Mouse (Mus musculus): ENCODE results near the gene Lpp.

Gene Lpp

DNA sequence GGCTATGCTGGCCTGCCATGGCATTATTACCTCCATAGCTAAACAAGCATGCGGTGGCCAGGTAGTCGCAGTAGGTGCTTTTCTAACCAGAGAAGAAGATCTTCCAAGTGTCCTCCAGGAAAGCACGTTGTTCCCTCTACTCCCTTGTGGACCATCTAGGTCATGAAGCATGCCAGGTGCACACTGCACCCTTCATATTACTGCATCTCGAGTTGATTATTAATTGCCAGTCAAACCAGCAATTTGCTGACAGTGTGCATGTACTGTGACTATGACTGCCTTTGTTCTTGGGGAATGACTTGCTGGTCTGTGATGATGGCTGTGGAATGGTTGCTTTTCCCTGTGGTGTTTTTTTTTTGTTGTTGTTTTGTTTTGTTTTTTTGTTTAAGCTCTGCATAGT, 45.1 kb downstream of the Lpp start:
- DNase-seq (ENCODE audit: low read depth) = no peak

DNA sequence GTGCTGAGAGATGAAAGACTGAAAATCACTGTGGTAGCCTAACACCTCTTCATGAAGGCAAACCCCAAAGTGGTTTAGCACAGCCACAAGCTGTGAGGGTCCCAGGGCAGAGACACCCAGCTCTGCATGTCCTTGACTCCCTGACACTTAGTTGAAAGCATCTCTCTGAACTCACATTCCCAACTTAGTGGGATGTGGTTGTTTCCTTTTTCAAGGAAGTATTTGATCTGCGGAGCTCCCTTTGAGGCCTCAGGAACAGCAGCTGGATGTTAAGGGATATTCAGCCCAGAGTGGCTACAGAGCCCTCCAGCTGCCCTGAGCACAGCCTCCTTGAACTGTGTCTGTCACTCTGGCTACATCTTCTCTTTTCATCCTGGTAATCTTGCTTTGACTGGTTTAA, 48.0 kb downstream of the Lpp start:
- DNase-seq (ENCODE audit: low read depth) = no peak

DNA sequence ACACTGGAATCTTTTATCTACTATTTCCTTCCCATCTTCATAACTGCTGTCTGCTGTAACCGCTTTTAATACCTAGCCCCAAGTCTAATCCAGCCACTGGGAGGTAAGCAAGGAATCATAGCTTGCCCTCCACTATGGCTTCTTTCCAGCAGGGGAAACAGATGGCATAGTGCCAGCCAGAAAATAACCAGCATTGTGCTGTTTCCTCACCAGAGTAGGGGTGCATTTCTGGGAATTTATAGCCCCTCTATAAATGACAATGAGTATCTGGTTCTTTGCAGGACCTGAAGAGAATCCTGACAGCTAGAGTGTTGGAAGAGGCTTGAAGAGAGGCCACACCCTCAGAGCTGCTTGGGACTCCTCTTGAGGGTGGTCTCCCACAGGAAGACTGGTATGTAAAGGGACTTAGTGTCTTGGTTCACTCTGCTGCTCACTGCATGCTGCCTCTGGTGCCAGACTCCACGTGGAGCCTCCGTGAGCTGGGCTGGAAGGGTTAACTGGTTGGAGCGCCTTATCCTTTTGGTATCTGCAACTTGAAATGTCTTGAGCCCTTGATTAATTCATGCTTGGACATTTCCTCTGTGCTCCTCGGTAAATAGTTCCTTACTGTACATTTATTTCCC, 49.3 kb downstream of the Lpp start:
- no peak for DNase-seq (ENCODE audit: low read depth)

DNA sequence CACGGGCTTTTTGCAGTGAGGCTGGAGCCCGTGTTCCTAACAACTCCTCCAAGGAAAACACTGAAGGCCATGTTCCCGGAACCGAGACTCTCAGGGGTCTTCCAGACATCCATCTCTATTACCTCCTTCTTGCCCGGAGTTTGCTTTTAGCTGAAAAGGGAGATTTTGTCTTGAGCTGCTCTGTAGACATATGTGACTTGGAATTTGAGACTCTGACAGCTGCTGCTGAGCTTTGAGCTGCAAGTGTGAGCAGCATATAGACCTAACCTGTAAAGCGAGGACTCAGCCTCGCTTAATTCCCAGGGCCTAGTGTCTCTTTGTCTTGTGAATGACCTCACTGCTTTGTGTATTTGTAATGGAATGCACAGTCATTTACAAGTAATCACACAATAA, 49.8 kb downstream of the Lpp start:
- no peak for DNase-seq (ENCODE audit: low read depth)

DNA sequence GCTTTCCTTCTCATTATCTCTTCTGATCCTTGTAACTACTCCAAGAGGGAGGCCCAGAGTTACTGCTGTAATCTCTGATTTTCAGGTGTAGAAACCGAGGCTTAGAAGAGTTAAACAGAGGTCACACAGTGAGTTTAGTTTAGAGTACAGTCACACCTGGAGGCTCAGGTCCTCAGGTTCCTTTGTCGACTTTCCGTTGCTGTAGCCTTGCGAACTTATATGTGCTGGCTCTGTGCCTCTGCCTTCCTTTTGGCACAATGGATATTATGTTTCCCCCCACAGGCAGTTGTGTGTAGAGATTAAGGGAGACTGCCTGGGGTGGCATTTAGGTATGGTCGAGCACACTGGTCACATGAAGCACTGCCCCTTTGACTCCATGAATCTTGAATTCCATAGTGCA, 50.2 kb downstream of the Lpp start:
- DNase-seq (ENCODE audit: low read depth) = no peak

DNA sequence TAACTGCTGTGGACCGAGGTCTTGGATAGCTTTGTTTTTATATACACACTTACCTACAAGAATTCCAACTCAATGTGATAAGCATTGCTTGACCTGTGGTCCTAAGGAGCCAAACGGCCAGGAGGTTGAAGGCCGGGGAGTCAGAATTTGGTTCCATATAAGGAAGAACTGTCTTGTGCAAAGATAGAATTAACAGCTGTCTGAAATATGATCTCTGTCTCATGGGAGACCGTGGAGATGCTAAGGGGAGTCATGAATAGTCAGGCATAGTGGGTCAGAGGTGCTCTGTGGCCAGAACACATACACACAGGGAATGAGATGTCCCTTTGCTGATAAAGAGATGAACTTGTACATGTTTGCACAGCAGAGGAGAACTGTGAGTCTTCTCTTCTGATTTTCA, 51.5 kb downstream of the Lpp start:
- DNase-seq (ENCODE audit: low read depth) = no peak

DNA sequence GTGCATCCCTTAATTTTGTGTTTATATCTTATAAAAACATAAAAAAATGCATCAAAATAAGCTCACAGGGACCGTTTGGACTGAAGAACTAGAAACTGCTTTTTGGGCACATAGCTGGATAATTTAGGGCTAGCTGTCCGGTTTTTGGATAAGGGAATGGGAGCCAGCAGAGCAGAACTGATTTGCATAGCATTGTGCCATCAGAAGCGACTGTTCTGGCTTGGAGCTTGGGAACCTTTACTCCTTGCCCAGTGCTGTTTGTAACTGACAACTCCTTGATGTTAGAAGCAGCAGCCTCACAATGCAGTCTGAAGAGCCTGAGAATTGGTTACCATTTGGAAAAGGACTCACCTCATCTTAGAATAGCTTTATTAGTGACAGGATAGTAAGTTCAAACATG, 52.2 kb downstream of the Lpp start:
- no peak for DNase-seq (ENCODE audit: low read depth)

DNA sequence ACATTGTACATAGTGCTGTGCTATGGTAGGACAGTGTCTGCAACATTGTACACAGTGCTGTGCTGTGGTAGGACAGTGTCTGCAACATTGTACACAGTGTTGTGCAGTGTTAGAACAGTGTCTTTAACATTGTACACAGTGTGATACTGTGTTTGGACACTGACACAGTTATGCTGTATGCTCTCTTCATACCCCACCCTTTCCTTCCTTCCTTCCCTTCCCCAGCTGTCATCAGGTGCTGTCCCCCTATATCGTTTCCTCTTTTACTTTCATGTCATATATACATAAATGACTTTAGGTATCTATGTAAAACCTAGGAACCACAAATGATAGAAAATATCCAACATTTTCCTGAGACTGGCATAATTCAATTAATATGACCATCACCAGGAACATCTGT, 53.1 kb downstream of the Lpp start:
- DNase-seq (ENCODE audit: low read depth) = no peak

DNA sequence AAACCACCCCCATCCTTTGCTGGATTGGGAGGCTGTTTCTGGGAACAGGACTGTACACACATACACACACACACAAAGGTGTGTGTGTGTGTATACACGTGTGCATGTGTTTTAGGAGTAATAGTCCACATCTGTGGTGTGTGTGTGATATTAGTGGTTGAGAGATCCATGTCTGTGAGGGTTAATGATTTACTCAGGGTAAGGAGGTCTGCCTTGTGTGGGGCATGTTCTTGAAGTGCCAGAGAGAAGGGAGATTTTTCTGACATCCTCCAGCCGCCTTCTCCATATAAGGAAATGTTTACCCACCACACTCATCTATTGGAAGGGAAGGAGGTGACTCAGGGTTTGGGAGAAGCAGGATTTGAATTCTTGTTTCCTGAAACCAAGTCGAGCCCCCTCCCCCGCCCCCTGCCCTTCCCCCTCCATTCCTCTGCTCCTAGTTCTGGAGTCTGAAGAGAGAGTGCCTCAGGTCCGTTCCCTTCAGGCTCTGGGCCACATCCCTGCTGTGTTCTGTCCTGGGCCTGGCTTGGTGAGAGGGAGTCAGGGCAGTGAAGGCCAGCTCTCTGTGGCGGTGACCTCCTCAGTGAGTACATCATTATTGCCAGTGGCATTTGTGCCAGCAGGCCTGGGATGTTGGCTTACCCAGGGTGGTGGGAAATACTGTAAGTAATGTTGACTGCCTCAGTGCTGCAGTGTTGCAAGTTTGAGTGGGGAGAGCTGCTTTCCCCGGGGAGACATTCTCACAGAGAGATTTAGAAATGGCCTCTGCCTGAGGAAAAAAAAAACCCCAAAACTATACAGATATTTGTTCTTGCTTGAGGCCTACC, 54.6 kb downstream of the Lpp start:
- DNase-seq (ENCODE audit: low read depth) = peak; percentile 25

DNA sequence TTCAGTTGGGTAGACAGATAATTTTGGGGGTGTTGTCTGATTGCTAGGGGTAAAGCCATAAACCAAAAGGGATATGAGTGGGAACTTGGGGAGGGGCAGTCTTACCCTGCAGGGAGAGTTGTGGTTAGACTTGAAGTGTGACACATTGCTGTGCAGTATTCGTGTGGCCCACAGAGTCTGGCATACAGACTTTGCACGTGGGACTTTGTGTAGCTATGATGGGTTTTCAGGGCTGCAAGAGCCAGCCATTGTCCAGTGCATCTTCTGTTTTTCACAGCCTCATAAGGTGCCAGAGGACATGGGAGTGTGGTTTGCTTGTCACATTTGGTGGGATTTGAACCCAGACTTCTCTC, 55.2 kb downstream of the Lpp start:
- DNase-seq (ENCODE audit: low read depth) = peak; percentile 25

DNA sequence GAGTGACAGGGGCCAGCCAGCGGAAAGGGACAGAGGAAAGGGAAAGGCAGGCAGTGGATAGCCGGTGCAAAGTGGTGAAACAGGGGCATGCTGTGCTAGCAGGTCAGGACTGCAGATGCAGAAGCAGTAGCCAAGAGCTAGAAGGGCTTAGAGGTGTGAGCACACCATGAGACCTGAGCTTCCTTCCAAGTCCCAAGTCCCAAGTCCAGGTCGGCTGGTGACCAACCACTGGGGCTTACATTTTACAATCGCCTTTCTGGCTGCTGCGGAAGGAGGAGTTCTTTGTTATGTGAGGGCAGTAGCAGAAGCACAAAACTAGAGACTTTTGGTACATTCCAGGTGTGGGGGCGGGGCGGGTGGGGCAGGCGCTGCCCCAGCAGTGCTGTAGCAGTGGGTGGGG, 56.5 kb downstream of the Lpp start:
- no peak for DNase-seq (ENCODE audit: low read depth)

DNA sequence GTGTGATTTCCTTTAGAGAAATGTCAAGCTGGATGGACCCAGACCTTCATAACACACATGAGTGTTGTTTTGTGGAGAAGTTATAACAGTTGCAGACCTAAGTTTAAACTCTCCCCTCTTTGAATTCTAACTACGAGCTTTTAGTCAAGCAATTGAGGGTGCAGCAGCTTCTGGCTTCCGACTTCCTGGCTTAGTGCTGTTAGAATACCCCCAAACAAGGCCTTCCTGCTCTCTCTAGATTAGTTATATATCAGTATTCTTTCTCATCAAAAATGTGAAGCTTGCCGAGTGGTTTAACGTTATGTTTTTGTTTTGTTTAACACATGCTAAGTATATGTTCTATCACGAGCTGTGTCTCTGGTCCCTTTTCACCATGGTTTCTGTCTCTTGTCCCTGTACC, 56.9 kb downstream of the Lpp start:
- DNase-seq (ENCODE audit: low read depth) = no peak

DNA sequence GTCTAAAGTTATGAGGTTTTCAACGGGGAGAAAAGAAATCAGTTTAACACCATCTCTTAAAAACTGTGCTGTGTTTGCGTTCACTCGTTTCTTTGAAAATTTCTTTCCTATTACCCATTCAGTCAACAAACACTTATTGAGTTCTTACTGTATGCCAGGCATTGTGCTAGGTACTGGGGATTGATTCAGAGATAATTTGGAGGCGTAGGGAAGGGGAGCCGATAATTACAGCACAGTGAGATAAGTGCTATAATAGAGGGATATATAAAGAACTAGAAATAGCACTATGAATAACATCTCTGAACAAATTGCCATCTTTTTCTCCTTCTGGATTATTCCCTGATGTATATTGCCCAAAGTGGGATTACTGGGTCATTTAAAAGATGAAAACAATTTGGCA, 57.8 kb downstream of the Lpp start:
- no peak for DNase-seq (ENCODE audit: low read depth)

DNA sequence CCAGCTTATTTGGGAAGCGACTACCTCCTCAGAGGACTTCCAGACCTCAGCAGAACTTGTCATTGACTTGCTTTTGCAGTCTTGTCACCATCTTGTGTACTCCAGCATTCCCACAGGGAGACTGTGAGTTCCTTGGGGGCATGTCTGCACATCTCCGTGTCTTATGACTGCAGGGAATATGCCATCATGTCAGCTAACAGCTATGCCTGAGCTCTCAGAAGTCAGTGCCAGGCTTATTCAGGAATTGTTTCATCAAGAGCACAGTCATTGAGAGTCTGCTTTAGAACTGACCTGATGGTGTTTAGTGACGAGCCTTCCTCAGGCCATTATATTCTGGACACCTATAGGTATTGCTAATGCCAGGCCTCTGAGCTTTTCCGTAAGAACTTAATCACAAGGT, 60.2 kb downstream of the Lpp start:
- no peak for DNase-seq (ENCODE audit: low read depth)

DNA sequence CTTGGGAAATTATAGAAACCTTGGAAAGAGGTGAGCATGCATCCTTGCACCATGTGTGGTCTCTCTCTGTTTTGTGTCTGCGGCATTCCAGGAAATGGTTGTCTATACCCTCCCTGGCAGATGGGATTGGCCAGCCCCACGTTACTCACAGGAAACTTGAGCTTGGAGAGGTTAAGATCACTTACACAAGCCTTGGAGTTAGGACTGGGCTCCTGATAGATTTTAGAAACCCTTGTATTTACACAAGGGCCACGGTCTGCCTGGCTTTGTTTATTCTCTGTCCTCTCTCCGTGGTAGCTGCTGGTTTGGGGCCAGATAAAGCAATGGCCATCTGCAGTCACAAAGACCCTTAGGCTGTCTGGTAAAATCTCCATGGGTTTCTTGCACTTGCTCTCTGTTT, 61.2 kb downstream of the Lpp start:
- no peak for DNase-seq (ENCODE audit: low read depth)

DNA sequence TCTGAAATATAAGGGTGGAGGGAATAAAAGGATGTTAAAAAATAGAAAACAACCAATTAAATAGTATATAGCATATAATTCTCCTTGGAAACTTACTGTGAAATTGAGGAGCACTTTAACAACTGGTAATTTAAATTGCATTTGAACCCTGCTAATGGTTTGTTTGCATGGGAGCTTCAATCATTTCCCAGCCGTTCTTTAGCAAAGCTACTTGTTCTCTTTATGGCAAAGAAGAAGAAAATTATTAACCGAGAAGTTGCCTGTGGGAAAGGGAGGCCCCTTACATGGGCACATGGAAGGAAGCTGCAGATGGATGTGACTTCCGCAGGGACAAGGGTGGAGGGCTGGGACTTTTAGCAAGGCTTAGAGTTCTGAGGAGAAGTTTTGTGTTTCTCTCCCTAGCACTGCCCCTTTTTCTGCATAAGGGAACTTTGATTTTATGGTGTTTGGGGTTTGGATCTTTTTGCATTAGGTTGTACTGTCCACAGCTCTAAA, 62.1 kb downstream of the Lpp start:
- no peak for DNase-seq (ENCODE audit: low read depth)

DNA sequence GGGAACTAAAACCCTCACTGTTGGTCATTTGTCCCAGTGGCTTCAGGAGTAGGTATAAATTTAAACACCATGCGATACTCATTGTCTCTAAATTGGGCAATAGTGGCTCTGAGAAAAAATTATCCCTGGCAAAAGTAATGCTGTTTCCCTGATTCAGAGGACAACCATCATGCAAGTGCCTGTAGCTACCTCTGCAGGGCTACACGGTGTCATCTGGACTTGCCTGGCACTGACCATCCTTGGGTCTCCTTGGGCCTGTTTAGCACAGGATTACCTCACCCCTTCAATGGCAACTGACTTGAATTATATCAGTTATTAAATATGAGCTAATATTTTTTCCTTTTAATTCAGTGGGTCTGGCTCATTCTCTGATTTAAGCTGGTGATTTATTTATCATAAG, 70.5 kb downstream of the Lpp start:
- DNase-seq (ENCODE audit: low read depth) = no peak

DNA sequence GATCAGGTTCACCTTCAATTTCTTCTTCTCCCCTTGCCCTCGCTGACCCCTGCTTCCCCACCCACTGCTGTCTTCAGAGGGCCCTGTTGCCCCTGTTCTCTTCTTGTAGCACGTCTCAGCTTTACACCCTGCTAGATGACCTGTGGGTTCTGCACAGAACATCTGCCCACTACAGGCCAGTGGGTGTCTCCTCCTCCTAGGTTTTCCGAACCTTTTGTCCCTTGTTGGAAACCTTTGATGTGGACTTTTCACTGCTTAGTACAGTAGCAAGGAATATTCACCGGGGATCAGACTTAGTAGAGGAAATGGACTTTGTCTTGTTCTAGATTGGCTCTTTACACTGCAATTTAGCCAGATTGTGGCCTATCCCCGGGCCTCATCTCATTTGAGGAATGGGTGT, 71.1 kb downstream of the Lpp start:
- DNase-seq (ENCODE audit: low read depth) = no peak

DNA sequence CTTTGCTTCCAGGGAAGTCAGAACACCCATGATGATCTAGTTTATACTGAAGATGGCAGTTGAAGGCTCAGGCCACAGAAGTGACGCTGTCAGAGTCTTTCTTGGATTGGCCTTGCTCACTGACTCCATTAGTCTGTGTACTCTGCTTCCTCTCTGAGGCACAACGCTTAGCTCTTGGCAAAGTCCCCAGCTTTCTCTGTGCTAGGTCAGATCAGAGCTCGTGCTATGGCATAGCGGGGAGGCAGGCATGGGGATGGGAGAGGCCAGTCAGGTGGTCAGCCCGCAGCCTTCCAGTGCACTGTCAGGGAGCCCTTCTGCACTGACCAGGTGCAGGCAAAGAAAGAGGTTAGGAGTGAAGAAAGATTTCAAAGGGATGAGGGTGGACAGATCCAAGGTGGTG, 72.3 kb downstream of the Lpp start:
- no peak for DNase-seq (ENCODE audit: low read depth)

DNA sequence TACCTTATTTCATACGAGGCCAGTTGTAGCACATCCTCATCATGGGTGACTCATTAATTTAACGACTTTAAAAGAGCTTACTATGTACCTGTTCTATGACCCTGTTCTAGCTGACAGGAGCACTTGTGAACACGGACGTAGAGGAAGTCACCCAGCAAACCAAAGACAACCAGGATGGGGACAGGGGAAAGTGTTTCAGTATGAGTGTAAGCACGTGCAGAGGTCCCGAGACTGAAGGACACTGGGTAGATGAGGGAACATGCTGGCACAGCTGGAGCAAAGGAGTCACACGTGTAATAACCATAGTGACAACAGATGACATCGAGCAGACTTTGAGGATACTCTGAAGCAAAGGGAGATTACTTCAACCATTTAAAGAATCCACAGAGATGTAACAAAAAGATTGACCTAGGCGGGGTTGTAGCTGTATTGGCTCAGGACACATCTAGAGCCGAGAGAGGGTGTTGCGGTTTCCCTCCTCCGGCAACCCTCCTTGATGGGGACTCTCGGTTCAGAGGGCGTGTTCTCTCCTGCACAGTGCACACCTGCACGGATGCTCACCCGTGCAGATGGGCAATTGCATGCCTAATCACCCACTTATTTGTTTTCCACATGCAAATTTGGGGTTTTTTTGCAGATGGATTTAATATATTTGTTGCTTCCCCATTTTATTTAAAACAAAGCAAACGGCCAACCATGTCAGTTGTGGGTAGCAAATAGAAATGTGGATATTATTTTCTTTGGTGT, 74.4 kb downstream of the Lpp start:
- no peak for DNase-seq (ENCODE audit: low read depth)

DNA sequence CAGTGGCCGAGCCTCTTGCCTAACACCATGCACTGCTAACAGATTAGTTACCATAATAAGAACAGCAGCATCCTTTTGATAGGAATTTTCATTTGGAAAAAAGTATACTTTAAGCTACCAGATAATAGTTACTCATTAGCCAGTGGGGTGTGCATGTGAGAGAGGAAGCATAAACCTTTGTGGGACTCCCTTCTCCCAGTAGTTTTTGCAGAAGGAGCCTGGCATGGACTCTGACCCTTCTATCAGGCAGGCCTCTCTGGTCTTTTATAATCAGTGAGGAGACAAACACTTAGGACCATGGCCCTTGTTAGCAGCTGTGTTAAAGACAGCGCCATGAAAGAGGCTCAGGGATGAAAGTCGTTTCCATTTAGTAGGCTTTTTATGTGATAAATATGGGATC, 76.0 kb downstream of the Lpp start:
- DNase-seq (ENCODE audit: low read depth) = no peak

DNA sequence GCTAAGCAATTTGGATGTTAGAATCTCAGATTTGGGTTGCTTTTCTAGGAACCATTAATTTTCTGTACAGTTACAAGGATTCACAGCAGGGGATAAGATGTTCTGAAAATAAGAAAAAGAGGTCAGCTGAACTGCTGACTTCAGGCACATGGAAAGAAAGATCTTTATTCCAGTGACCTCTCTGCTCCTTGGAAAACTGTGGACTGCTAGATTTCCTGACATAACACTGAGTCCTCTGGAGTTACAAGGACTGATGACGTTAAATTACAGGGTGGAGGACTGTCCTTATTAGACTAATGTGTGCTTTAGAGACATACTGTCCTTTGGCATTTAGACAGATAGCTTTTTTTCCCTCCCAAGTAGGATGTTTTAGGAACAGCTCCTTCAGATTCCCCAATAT, 77.3 kb downstream of the Lpp start:
- DNase-seq (ENCODE audit: low read depth) = no peak

DNA sequence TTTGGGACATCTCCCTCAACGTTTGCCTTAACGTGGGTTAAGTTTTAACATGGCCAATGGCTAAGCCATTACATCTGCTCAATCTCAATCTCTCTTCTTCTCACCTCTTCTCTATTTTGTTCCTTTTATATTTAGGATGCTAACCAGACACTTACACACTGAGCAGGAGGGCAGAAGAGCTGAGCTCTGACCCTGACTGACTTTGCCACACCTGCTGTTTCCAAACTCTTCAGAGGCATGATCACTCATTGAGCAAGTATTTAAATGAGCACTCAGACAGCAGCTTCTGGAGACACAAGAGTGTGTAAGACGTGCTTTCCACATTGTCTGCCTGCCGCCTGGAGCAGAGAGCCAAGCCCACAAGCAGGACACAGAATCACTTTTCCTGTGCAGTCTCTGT, 77.7 kb downstream of the Lpp start:
- no peak for DNase-seq (ENCODE audit: low read depth)
